Mouse (Mus musculus) C2C12 (cell line): ENCODE results near the gene Tcea3. TPM values are rescaled to one million over a fixed set of nuclear protein-coding genes. Genes with fewer than 3 reads are reported as not detected.

Experiments
- H3K27me3 ChIP-seq: one replicate; pipeline ENCODE4 v1.6.1; 2011; ENCODE audit not compliant: control insufficient read depth, insufficient read depth, insufficient read length
- H3K36me3 ChIP-seq: one replicate; pipeline ENCODE4 v1.6.1; 2011; ENCODE audit not compliant: control insufficient read depth, insufficient read depth
- H3K4me3 ChIP-seq: one replicate; pipeline ENCODE4 v1.5.1; 2011; ENCODE audit warnings: mild to moderate bottlenecking, control low read depth; ENCODE audit not compliant: poor library complexity, insufficient read depth, severe bottlenecking
- H3K79me2 ChIP-seq: one replicate; pipeline ENCODE4 v1.6.1; 2011; ENCODE audit not compliant: control insufficient read depth, insufficient read depth
- H3K79me3 ChIP-seq: one replicate; pipeline ENCODE4 v1.6.1; 2011; ENCODE audit warnings: low read depth, control low read depth
- H3ac ChIP-seq: one replicate; pipeline ENCODE3; 2011; ENCODE audit warnings: low read depth; ENCODE audit not compliant: control insufficient read depth, insufficient read length
- CEBPB ChIP-seq: IDR thresholded peaks from one replicate; pipeline ENCODE4 v1.6.1; 2011; ENCODE audit warnings: low read depth, mild to moderate bottlenecking, control low read depth, moderate library complexity
- CTCF ChIP-seq: IDR thresholded peaks from one replicate; pipeline ENCODE4 v1.5.1; 2011; ENCODE audit not compliant: control insufficient read depth, insufficient read depth, insufficient read length
- FOSL1 ChIP-seq: IDR thresholded peaks from one replicate; pipeline ENCODE4 v1.8.0; 2011; ENCODE audit warnings: mild to moderate bottlenecking, low read length; ENCODE audit not compliant: poor library complexity, insufficient read depth, severe bottlenecking
- MAX ChIP-seq: IDR thresholded peaks from one replicate; pipeline ENCODE4 v1.6.1; 2011; ENCODE audit warnings: mild to moderate bottlenecking, control low read depth
- MYOD1 ChIP-seq: IDR thresholded peaks from one replicate; pipeline ENCODE4 v1.6.1; 2011; ENCODE audit warnings: low read depth; ENCODE audit not compliant: control insufficient read depth, insufficient read length
- MYOG ChIP-seq: IDR thresholded peaks from one replicate; pipeline ENCODE4 v1.6.1; 2011; ENCODE audit not compliant: control insufficient read depth, insufficient read length; ENCODE audit errors: extremely low read depth
- USF1 ChIP-seq: IDR thresholded peaks from one replicate; pipeline ENCODE4 v1.6.1; 2011; ENCODE audit warnings: low read depth, mild to moderate bottlenecking, control low read depth, moderate library complexity
- polyA plus RNA-seq: library from polyadenylated mRNA; unstranded; fragments of >200 nt; fragmentation: generic; extraction: Trizol; gene quantifications from one replicate; pipeline ENCODE4 v1.2.1, GENCODE M21; 2012; ENCODE audit warnings: missing spikeins

Tcea3 gene
- polyA plus RNA-seq, 1 experiment: 2.8 TPM

GRCm38 (mm10) chr4:136268912-136269311 lies 21.4 kb downstream of the Tcea3 start:
- Histone ChIP-seq H3K79me3 (no peaks in the 10 kb centered on the region), H3K36me3 (no peaks in the 10 kb centered on the region), H3K4me3 (no peak overlapping the region), H3ac (no peak overlapping the region), H3K79me2 (no peaks in the 10 kb centered on the region), H3K27me3 (peaks cover 6% of the 10 kb centered on the region)
- no peak for TF ChIP-seq FOSL1
- no peak for TF ChIP-seq MYOD1
- no peak for TF ChIP-seq CTCF
- no peak for TF ChIP-seq MYOG
- TF ChIP-seq USF1: no peak
- no peak for TF ChIP-seq MAX
- TF ChIP-seq CEBPB: no peak

- Histone ChIP-seq H3K79me2 (no peaks in the 10 kb centered on the region), H3K4me3 (no peak overlapping the region), H3K79me3 (no peaks in the 10 kb centered on the region), H3ac (no peak overlapping the region), H3K27me3 (peaks cover 15% of the 10 kb centered on the region), H3K36me3 (no peaks in the 10 kb centered on the region)
- TF ChIP-seq MYOD1 (no peak), USF1 (no peak), MYOG (no peak), FOSL1 (no peak), MAX (no peak), CEBPB (no peak), CTCF (no peak)
These were observed 23.1 kb downstream of the Tcea3 start for GRCm38 (mm10) chr4:136270648-136271047.

GRCm38 (mm10) chr4:136281097-136281496 lies 33.6 kb downstream of the Tcea3 start:
- TF ChIP-seq CTCF (no peak), MAX (no peak), CEBPB (no peak), FOSL1 (no peak), USF1 (no peak), MYOD1 (no peak), MYOG (no peak)
- no peak overlapping the region for H3K4me3 ChIP-seq

GRCm38 (mm10) chr4:136281611-136282010 lies 34.1 kb downstream of the Tcea3 start:
- Histone ChIP-seq H3K4me3 (no peak overlapping the region), H3K27me3 (peaks cover 9% of the 10 kb centered on the region), H3K79me3 (peaks cover 5% of the 10 kb centered on the region), H3K79me2 (peaks cover 5% of the 10 kb centered on the region), H3ac (no peak overlapping the region), H3K36me3 (no peaks in the 10 kb centered on the region)
- TF ChIP-seq MYOD1: no peak
- no peak for TF ChIP-seq FOSL1
- no peak for TF ChIP-seq MAX
- TF ChIP-seq CTCF: no peak
- no peak for TF ChIP-seq CEBPB
- no peak for TF ChIP-seq USF1
- no peak for TF ChIP-seq MYOG

More at GRCm38 (mm10) chr4:136281097-136281496, 33.6 kb downstream of the Tcea3 start:
- H3K36me3 ChIP-seq: no peaks in the 10 kb centered on the region
- no peaks in the 10 kb centered on the region for H3K79me2 ChIP-seq
- no peaks in the 10 kb centered on the region for H3K79me3 ChIP-seq
- H3K27me3 ChIP-seq: peaks cover 10% of the 10 kb centered on the region
- H3ac ChIP-seq: no peak overlapping the region

GRCm38 (mm10) chr4:136282621-136283480 lies 35.3 kb downstream of the Tcea3 start:
- Histone ChIP-seq H3K79me3 (peaks cover 15% of the 10 kb centered on the region), H3K79me2 (peaks cover 17% of the 10 kb centered on the region), H3K27me3 (no peaks in the 10 kb centered on the region), H3ac (no peak overlapping the region), H3K4me3 (no peak overlapping the region), H3K36me3 (peaks cover 9% of the 10 kb centered on the region)
- TF ChIP-seq FOSL1 (no peak), MYOD1 (no peak), MAX (no peak), CTCF (no peak), USF1 (no peak), CEBPB (no peak), MYOG (no peak)
